Mouse (Mus musculus): ENCODE measurements at regions not wholly inside any gene's neighbourhood (a gene's known extent, or its start where the extent isn't known, plus 50 kb on each side); places are given as distances from the start of the nearest gene placed in this dataset.

GRCm38 (mm10) chr1:157755015-157755649, 248.6 kb downstream of the Sec16b start:
- Histone ChIP-seq H3K79me2 (ENCODE audit: control insufficient read depth, insufficient read depth) (no peaks in the 10 kb centered on the region), H3ac (ENCODE audit: control insufficient read depth, insufficient read length, low read depth) (no peak overlapping the region), H3K27me3 (ENCODE audit: control insufficient read depth, insufficient read depth, insufficient read length) (no peaks in the 10 kb centered on the region), H3K79me3 (ENCODE audit: low read depth) (no peaks in the 10 kb centered on the region), H3K4me3 (ENCODE audit: insufficient read depth, poor library complexity, severe bottlenecking) (no peak overlapping the region), H3K36me3 (ENCODE audit: control insufficient read depth, insufficient read depth) (no peaks in the 10 kb centered on the region)
- TF ChIP-seq CTCF (IDR thresholded peaks at IDR 0.05; ENCODE audit: control insufficient read depth, insufficient read depth, insufficient read length) (no peak), CEBPB (IDR thresholded peaks at IDR 0.05; ENCODE audit: low read depth) (no peak), MAX (IDR thresholded peaks at IDR 0.05) (no peak), FOSL1 (IDR thresholded peaks at IDR 0.05; ENCODE audit: insufficient read depth, low read length, poor library complexity, severe bottlenecking) (no peak), USF1 (IDR thresholded peaks at IDR 0.05; ENCODE audit: low read depth) (no peak), MYOD1 (IDR thresholded peaks at IDR 0.05; ENCODE audit: control insufficient read depth, insufficient read length, low read depth) (no peak), MYOG (IDR thresholded peaks at IDR 0.05; ENCODE audit: control insufficient read depth, extremely low read depth, insufficient read length) (no peak)

- no peaks in the 10 kb centered on the region for H3K79me3 ChIP-seq (ENCODE audit: low read depth)
- no peaks in the 10 kb centered on the region for H3K79me2 ChIP-seq (ENCODE audit: control insufficient read depth, insufficient read depth)
- no peak for TF ChIP-seq CEBPB (IDR thresholded peaks at IDR 0.05; ENCODE audit: low read depth)
- no peak for TF ChIP-seq USF1 (IDR thresholded peaks at IDR 0.05; ENCODE audit: low read depth)
- TF ChIP-seq FOSL1 (IDR thresholded peaks at IDR 0.05; ENCODE audit: insufficient read depth, low read length, poor library complexity, severe bottlenecking): no peak
- no peak for TF ChIP-seq CTCF (IDR thresholded peaks at IDR 0.05; ENCODE audit: control insufficient read depth, insufficient read depth, insufficient read length)
- no peak for TF ChIP-seq MYOG (IDR thresholded peaks at IDR 0.05; ENCODE audit: control insufficient read depth, extremely low read depth, insufficient read length)
- TF ChIP-seq MAX (IDR thresholded peaks at IDR 0.05): no peak
- no peak for TF ChIP-seq MYOD1 (IDR thresholded peaks at IDR 0.05; ENCODE audit: control insufficient read depth, insufficient read length, low read depth)
- H3ac ChIP-seq (ENCODE audit: control insufficient read depth, insufficient read length, low read depth): no peak overlapping the region
- H3K4me3 ChIP-seq (ENCODE audit: insufficient read depth, poor library complexity, severe bottlenecking): no peak overlapping the region
- no peaks in the 10 kb centered on the region for H3K36me3 ChIP-seq (ENCODE audit: control insufficient read depth, insufficient read depth)
- no peaks in the 10 kb centered on the region for H3K27me3 ChIP-seq (ENCODE audit: control insufficient read depth, insufficient read depth, insufficient read length)
These were observed 250.4 kb downstream of the Sec16b start for GRCm38 (mm10) chr1:157756977-157757376.

- H3K79me2 ChIP-seq (ENCODE audit: control insufficient read depth, insufficient read depth): no peaks in the 10 kb centered on the region
- H3K27me3 ChIP-seq (ENCODE audit: control insufficient read depth, insufficient read depth, insufficient read length): no peaks in the 10 kb centered on the region
- no peaks in the 10 kb centered on the region for H3K79me3 ChIP-seq (ENCODE audit: low read depth)
- TF ChIP-seq FOSL1 (IDR thresholded peaks at IDR 0.05; ENCODE audit: insufficient read depth, low read length, poor library complexity, severe bottlenecking): no peak
- no peak for TF ChIP-seq CEBPB (IDR thresholded peaks at IDR 0.05; ENCODE audit: low read depth)
- no peak for TF ChIP-seq CTCF (IDR thresholded peaks at IDR 0.05; ENCODE audit: control insufficient read depth, insufficient read depth, insufficient read length)
- no peak for TF ChIP-seq MYOD1 (IDR thresholded peaks at IDR 0.05; ENCODE audit: control insufficient read depth, insufficient read length, low read depth)
- TF ChIP-seq MAX (IDR thresholded peaks at IDR 0.05): no peak
- TF ChIP-seq USF1 (IDR thresholded peaks at IDR 0.05; ENCODE audit: low read depth): no peak
- H3K4me3 ChIP-seq (ENCODE audit: insufficient read depth, poor library complexity, severe bottlenecking): no peak overlapping the region
- no peaks in the 10 kb centered on the region for H3K36me3 ChIP-seq (ENCODE audit: control insufficient read depth, insufficient read depth)
- H3ac ChIP-seq (ENCODE audit: control insufficient read depth, insufficient read length, low read depth): no peak overlapping the region
These were observed 251.8 kb downstream of the Sec16b start for GRCm38 (mm10) chr1:157758337-157758736.

- Histone ChIP-seq H3K36me3 (ENCODE audit: control insufficient read depth, insufficient read depth) (no peaks in the 10 kb centered on the region), H3K79me2 (ENCODE audit: control insufficient read depth, insufficient read depth) (no peaks in the 10 kb centered on the region), H3K79me3 (ENCODE audit: low read depth) (no peaks in the 10 kb centered on the region), H3ac (ENCODE audit: control insufficient read depth, insufficient read length, low read depth) (no peak overlapping the region), H3K27me3 (ENCODE audit: control insufficient read depth, insufficient read depth, insufficient read length) (no peaks in the 10 kb centered on the region), H3K4me3 (ENCODE audit: insufficient read depth, poor library complexity, severe bottlenecking) (no peak overlapping the region)
- TF ChIP-seq FOSL1 (IDR thresholded peaks at IDR 0.05; ENCODE audit: insufficient read depth, low read length, poor library complexity, severe bottlenecking) (no peak), CEBPB (IDR thresholded peaks at IDR 0.05; ENCODE audit: low read depth) (no peak), CTCF (IDR thresholded peaks at IDR 0.05; ENCODE audit: control insufficient read depth, insufficient read depth, insufficient read length) (no peak), MAX (IDR thresholded peaks at IDR 0.05) (no peak), USF1 (IDR thresholded peaks at IDR 0.05; ENCODE audit: low read depth) (no peak), MYOD1 (IDR thresholded peaks at IDR 0.05; ENCODE audit: control insufficient read depth, insufficient read length, low read depth) (no peak), MYOG (IDR thresholded peaks at IDR 0.05; ENCODE audit: control insufficient read depth, extremely low read depth, insufficient read length) (no peak)
These were observed 261.7 kb downstream of the Sec16b start for GRCm38 (mm10) chr1:157768201-157768600.

DNA sequence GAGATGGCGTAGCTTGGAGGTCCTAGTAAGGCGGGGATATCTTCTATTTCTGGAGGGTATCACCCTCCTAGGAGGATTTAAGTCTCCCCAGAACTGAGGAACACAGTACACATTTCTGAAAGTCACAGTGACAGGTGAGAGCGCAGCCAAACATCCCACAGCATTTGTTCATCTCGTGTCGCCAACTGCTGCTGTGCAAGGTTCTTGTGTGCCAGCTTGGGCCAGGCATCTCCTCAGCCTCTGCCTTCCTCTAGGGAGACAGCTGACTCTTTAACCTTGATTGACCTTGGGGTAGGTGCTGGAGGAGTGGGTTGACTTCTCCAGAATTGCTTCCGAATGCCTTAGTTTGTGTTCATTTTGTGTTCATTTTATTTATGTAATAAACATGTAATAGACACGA, 291.2 kb downstream of the Sec16b start:
- Histone ChIP-seq H3K79me3 (ENCODE audit: low read depth) (no peaks in the 10 kb centered on the region), H3K27me3 (ENCODE audit: control insufficient read depth, insufficient read depth, insufficient read length) (no peaks in the 10 kb centered on the region), H3K4me3 (ENCODE audit: insufficient read depth, poor library complexity, severe bottlenecking) (no peak overlapping the region), H3K79me2 (ENCODE audit: control insufficient read depth, insufficient read depth) (no peaks in the 10 kb centered on the region), H3K36me3 (ENCODE audit: control insufficient read depth, insufficient read depth) (no peaks in the 10 kb centered on the region), H3ac (ENCODE audit: control insufficient read depth, insufficient read length, low read depth) (no peak overlapping the region)
- TF ChIP-seq MYOD1 (IDR thresholded peaks at IDR 0.05; ENCODE audit: control insufficient read depth, insufficient read length, low read depth) (no peak), MYOG (IDR thresholded peaks at IDR 0.05; ENCODE audit: control insufficient read depth, extremely low read depth, insufficient read length) (no peak), USF1 (IDR thresholded peaks at IDR 0.05; ENCODE audit: low read depth) (no peak), CEBPB (IDR thresholded peaks at IDR 0.05; ENCODE audit: low read depth) (no peak), MAX (IDR thresholded peaks at IDR 0.05) (no peak), FOSL1 (IDR thresholded peaks at IDR 0.05; ENCODE audit: insufficient read depth, low read length, poor library complexity, severe bottlenecking) (no peak), CTCF (IDR thresholded peaks at IDR 0.05; ENCODE audit: control insufficient read depth, insufficient read depth, insufficient read length) (no peak)
